ENCODE assay signal across 29 mouse cellular contexts in genomic region chr2:137363006-137363405, GRCm38 (mm10).
DNase-seq lines count a peak whose midpoint lies in the region; ATAC-seq and TF ChIP-seq lines count a peak whose summit lies in the region.
"Had no signal": no experiment of that assay in that cellular context is flagged by ENCODE, and none has a peak within 500 bp of the region (broad histone marks: within the 10 kb centered on the region; RNA-seq: fewer than 3 reads in every experiment).

No protein-coding gene starts in this region.

- H3K27ac ChIP-seq in lung, embryonic 14.5 days (ENCODE audit: low read depth): no peak overlapping the region
- no peak overlapping the region for H3K27ac ChIP-seq in midbrain, embryonic 15.5 days
- H3K27ac ChIP-seq: forebrain, embryonic 12.5 days; hindbrain, embryonic 13.5 days; left cerebral cortex, adult 2 months; limb, embryonic 13.5 days; liver, embryonic 14.5 days; lung, embryonic 15.5 days; midbrain, embryonic 12.5 days had no signal

- no peak for TF ChIP-seq POLR2A in lung, adult 2 months (IDR thresholded peaks at IDR 0.05; ENCODE audit: borderline replicate concordance, extremely low read depth, low read depth, low read length)

- WGBS in lung, embryonic 14.5 days: 48% methylated on average over 2 of the region's 2 CpGs
- 57% methylated on average over 2 of the region's 2 CpGs for WGBS in lung, adult 2 months
- whole genome bisulfite sequencing in midbrain, embryonic 15.5 days: 94% methylated on average over 2 of the region's 2 CpGs

- no peak overlapping the region for H3K4me3 ChIP-seq in lung, embryonic 14.5 days (ENCODE audit: low read depth, low read length)
- no peak overlapping the region for H3K4me3 ChIP-seq in lung, adult 2 months (replicated peaks; ENCODE audit: extremely low read depth, low read depth, low read length)
- H3K4me3 ChIP-seq in midbrain, embryonic 15.5 days: no peak overlapping the region
- H3K4me3 ChIP-seq: erythroblast, embryonic 14.5 days; forebrain, embryonic 12.5 days; hindbrain, embryonic 13.5 days; left cerebral cortex, adult 2 months; limb, embryonic 13.5 days; lung, embryonic 15.5 days; megakaryocyte, embryonic 14.5 days; midbrain, embryonic 12.5 days had no signal

- H3K9ac ChIP-seq in lung, embryonic 14.5 days: no peak overlapping the region
- no peak overlapping the region for H3K9ac ChIP-seq in midbrain, embryonic 15.5 days
- H3K9ac ChIP-seq: forebrain, embryonic 12.5 days; forebrain, postnatal 0 days; hindbrain, embryonic 13.5 days; limb, embryonic 13.5 days; liver, embryonic 14.5 days; lung, embryonic 15.5 days; midbrain, embryonic 12.5 days had no signal

- H3K9me3 ChIP-seq in lung, embryonic 14.5 days (ENCODE audit: low read depth, low read length): no peaks in the 10 kb centered on the region
- H3K9me3 ChIP-seq in midbrain, embryonic 15.5 days: no peaks in the 10 kb centered on the region
- H3K9me3 ChIP-seq: forebrain, embryonic 12.5 days; hindbrain, embryonic 13.5 days; limb, embryonic 13.5 days; lung, embryonic 15.5 days; midbrain, embryonic 12.5 days had no signal

- H3K36me3 ChIP-seq in lung, embryonic 14.5 days (ENCODE audit: insufficient read depth): no peaks in the 10 kb centered on the region
- H3K36me3 ChIP-seq in midbrain, embryonic 15.5 days (replicated peaks): no peaks in the 10 kb centered on the region
- H3K36me3 ChIP-seq: forebrain, embryonic 12.5 days; hindbrain, embryonic 13.5 days; limb, embryonic 13.5 days; lung, embryonic 15.5 days; midbrain, embryonic 12.5 days had no signal

- no peak overlapping the region for H3K4me2 ChIP-seq in lung, embryonic 14.5 days
- H3K4me2 ChIP-seq in midbrain, embryonic 15.5 days: no peak overlapping the region
- H3K4me2 ChIP-seq: forebrain, embryonic 12.5 days; heart, embryonic 11.5 days; hindbrain, embryonic 13.5 days; limb, embryonic 13.5 days; lung, embryonic 15.5 days; midbrain, embryonic 12.5 days had no signal

- TF ChIP-seq CTCF in lung, embryonic 14.5 days (IDR thresholded peaks at IDR 0.05; ENCODE audit: low read depth): no peak
- TF ChIP-seq CTCF in lung, adult 2 months (IDR thresholded peaks at IDR 0.05; ENCODE audit: insufficient read depth, low read length): no peak

- DNase-seq in adrenal gland, adult 8-10 months: peak; percentile 14
- no peak for DNase-seq in adrenal gland, postnatal 25 days
- peak; percentile 65 for DNase-seq in lung, embryonic 14.5 days
- DNase-seq in lung, adult 2 months: no peak
- DNase-seq in adrenal gland, postnatal 14 days: peak; percentile 30
- DNase-seq in layer of hippocampus, postnatal 36 days: no peak
- DNase-seq: cerebellum, adult 11-12 months; cerebellum, adult 9-11 months; forebrain, postnatal 0 days; gastrocnemius, postnatal 14 days; heart, adult 18-20 months; heart, postnatal 4 days; kidney, adult 9 months; kidney, postnatal 14 days; lung, postnatal 4 days had no signal

- H3K4me1 ChIP-seq in lung, embryonic 14.5 days (ENCODE audit: insufficient read depth): no peaks in the 10 kb centered on the region
- H3K4me1 ChIP-seq in lung, adult 2 months (ENCODE audit: control insufficient read depth, insufficient read depth, low read length): no peaks in the 10 kb centered on the region
- H3K4me1 ChIP-seq in midbrain, embryonic 15.5 days: no peaks in the 10 kb centered on the region
- H3K4me1 ChIP-seq: forebrain, embryonic 12.5 days; hindbrain, embryonic 13.5 days; limb, embryonic 13.5 days; lung, embryonic 15.5 days; megakaryocyte, embryonic 14.5 days; midbrain, embryonic 12.5 days had no signal

- no peak for ATAC-seq in lung, embryonic 14.5 days (ENCODE audit: insufficient read depth)
- no peak for ATAC-seq in midbrain, embryonic 15.5 days (replicated peaks)
- ATAC-seq: activated CD4-positive, CD25-positive, alpha-beta regulatory T cell, adult 4 months; CD4-positive, CD25-positive, alpha-beta regulatory T cell, adult 4 months; forebrain, postnatal 0 days; intestine, embryonic 16.5 days had no signal

- H3K27me3 ChIP-seq in lung, embryonic 14.5 days (ENCODE audit: insufficient read depth, low read length): no peaks in the 10 kb centered on the region
- 0 out of 2 replicates have a peak, but pooled peaks cover 2% of the 10 kb centered on the region for H3K27me3 ChIP-seq in midbrain, embryonic 15.5 days (replicated peaks)
- H3K27me3 ChIP-seq: forebrain, embryonic 12.5 days; hindbrain, embryonic 13.5 days; limb, embryonic 13.5 days; lung, embryonic 15.5 days; megakaryocyte, embryonic 14.5 days; midbrain, embryonic 12.5 days had no signal

Comparison
In these comparisons a context has a peak if more than half of its experiments do, and no peak if none do; other contexts are left out.
1. DNase-seq: peak in adrenal gland, adult 8-10 months (single experiment), lung, embryonic 14.5 days (single experiment) and adrenal gland, postnatal 14 days (single experiment); none in adrenal gland, postnatal 25 days (single experiment), lung, adult 2 months (single experiment) and layer of hippocampus, postnatal 36 days (0 of 2).